Mouse (Mus musculus) T-cell, adult 66 days (primary cell): Measurements from ENCODE around the gene Foxn3. TPM values are rescaled to one million over a fixed set of nuclear protein-coding genes. Genes with fewer than 3 reads are reported as not detected.

Source experiments
- total RNA-seq, 2 experiments: library from RNA; stranded (reverse); gene quantifications; 3 replicates in 1 of 2; 4 replicates in 1 of 2; pipeline ENCODE4 v1.2.4; 2023

The Foxn3 gene
- 100 to 1,000 TPM; 163 to 179 TPM for total RNA-seq

GRCm38 (mm10) chr12:99563219-99564059, at the start of gene Foxn3:
TSS of gene Foxn3 (minus strand) at chr12:99563582.

